Mouse (Mus musculus) heart, adult 2 months (tissue): ENCODE measurements at regions not wholly inside any gene's neighbourhood (a gene's known extent, or its start where the extent isn't known, plus 50 kb on each side); places are given as distances from the start of the nearest gene placed in this dataset.

Source experiments
- DNase-seq, 2 experiments: peaks; one replicate each; pipeline ENCODE4 v3.0.0; 2021
- H3K27ac ChIP-seq: fragments of 200-600 bp; 2 replicates; pipeline ENCODE4 v1.8.1; 2022
- H3K27me3 ChIP-seq: fragments of 200-500 bp; 2 replicates; pipeline ENCODE4 v1.6.1; 2012; ENCODE audit warnings: mild to moderate bottlenecking, low read length, inconsistent platforms, mixed read lengths; ENCODE audit not compliant: control insufficient read depth, insufficient read depth
- H3K36me3 ChIP-seq: fragments of 200-500 bp; 2 replicates; pipeline ENCODE4 v1.6.1; 2012; ENCODE audit warnings: low read length, inconsistent platforms; ENCODE audit not compliant: control insufficient read depth, insufficient read depth
- H3K4me1 ChIP-seq: fragments of 200-500 bp; 2 replicates; pipeline ENCODE4 v1.6.1; 2011; ENCODE audit warnings: low read length; ENCODE audit not compliant: control insufficient read depth, insufficient read depth
- H3K4me3 ChIP-seq: fragments of 200-600 bp; 2 replicates; pipeline ENCODE4 v1.8.1; 2022
- H3K79me2 ChIP-seq: fragments of 200-500 bp; replicated peaks from 2 replicates; pipeline ENCODE4 v1.6.1; 2012; ENCODE audit warnings: mild to moderate bottlenecking, inconsistent platforms, low read length, moderate library complexity, mixed read lengths; ENCODE audit not compliant: control insufficient read depth, insufficient read depth
- H3K9ac ChIP-seq: fragments of 200-500 bp; 2 replicates; pipeline ENCODE4 v1.6.1; 2012; ENCODE audit warnings: low read depth, mild to moderate bottlenecking, control low read depth, inconsistent platforms, low read length, mixed read lengths
- CTCF ChIP-seq: fragments of 200-600 bp; IDR thresholded peaks from 2 replicates; pipeline ENCODE4 v1.8.1; 2022; ENCODE audit warnings: antibody characterized with exemption, mild to moderate bottlenecking, moderate library complexity
- EP300 ChIP-seq: fragments of 200-500 bp; IDR thresholded peaks from 2 replicates; pipeline ENCODE4 v1.6.1; 2011; ENCODE audit warnings: low read depth, low read length, control low read depth; ENCODE audit not compliant: insufficient read depth
- POLR2A ChIP-seq: fragments of 200-500 bp; IDR thresholded peaks from 2 replicates; pipeline ENCODE4 v1.6.1; 2011; ENCODE audit warnings: mild to moderate bottlenecking, low read depth, low read length, control low read depth; ENCODE audit not compliant: insufficient read depth
- WGBS: fragments of 180-500 bp; shearing (Covaris S2); methylation state at CpG from one replicate; pipeline ENCODE4 v1.1.7; 2018; 5-methylcytosine and 5-hydroxymethylcytosine counted together
- intact Hi-C: fragments of 180-260 bp; cut with DNase I; formaldehyde crosslinking; loops from one replicate; pipeline ENCODE4 v1.15.1; 2025

DNA sequence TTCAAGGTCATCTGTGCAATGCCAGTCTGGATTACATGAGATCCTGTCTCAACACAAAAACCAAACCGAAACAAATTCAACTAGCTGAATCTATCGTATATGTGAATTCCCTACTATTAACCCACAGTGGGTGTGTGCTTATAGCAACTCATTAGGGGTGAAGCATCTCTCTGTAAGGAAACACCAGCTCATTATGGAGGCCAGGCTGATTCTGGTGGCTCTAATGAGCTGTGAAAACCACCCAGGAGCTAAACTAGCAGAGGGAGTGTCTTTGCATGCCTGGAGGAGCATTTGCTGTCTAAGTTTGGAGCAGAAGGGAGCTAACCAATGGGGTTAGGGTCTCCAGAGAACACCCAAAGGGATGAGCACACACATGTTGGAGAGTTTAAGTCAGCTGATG lies 54.1 kb upstream of the Adamts2 start:
- intact Hi-C loops: no loop called here
- H3K9ac ChIP-seq: no peak overlapping the region
- no peak for TF ChIP-seq EP300
- TF ChIP-seq CTCF: no peak
- no peak for TF ChIP-seq POLR2A
- H3K4me3 ChIP-seq: no peak overlapping the region
- H3K36me3 ChIP-seq: no peaks in the 10 kb centered on the region
- no peaks in the 10 kb centered on the region for H3K4me1 ChIP-seq
- no peak overlapping the region for H3K27ac ChIP-seq
- H3K27me3 ChIP-seq: no peaks in the 10 kb centered on the region
- DNase-seq: no peak
- H3K79me2 ChIP-seq: no peaks in the 10 kb centered on the region
- WGBS: 83% methylated on average over 2 of the region's 2 CpGs

DNA sequence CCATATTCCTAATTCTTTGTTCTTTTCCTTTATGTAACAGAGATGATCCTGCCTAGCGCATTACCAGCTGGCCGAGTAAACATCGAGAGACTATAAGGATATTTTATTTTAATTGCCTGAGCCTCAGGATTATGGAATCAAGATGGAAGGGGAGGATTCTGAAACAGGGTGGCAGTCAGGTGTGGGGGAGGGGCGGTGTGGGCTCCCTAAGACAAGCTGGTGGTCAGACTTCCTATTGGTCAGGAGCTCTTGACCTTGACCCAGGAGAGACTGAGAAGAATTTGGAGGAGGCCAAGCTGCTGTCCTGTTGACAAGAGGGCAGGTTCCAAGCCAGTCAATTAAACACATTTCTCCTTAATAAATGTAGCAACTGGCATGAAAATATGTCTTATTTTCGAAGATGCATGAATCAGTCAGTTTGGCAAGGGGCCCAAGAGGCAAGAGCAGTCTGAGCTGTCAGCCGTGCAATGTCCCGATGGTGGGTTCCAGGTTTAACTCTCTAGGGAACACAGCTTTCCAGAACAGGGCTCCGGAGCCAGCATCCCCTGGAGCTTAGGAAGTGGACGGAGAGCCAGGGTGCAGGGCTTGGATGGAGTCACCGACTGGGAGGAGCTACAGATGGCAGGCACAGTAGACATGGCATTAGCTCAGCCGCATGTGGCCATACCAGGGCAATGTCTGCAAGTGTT lies 55.3 kb upstream of the Adamts2 start:
- H3K9ac ChIP-seq: no peak overlapping the region
- H3K27ac ChIP-seq: no peak overlapping the region
- H3K4me1 ChIP-seq: no peaks in the 10 kb centered on the region
- peak in 1 of 2 experiments; percentile 45 for DNase-seq
- H3K4me3 ChIP-seq: no peak overlapping the region
- TF ChIP-seq EP300 (no peak), CTCF (no peak), POLR2A (no peak)
- 68% methylated on average over 11 of the region's 11 CpGs for WGBS
- H3K27me3 ChIP-seq: no peaks in the 10 kb centered on the region
- H3K79me2 ChIP-seq: no peaks in the 10 kb centered on the region
- H3K36me3 ChIP-seq: no peaks in the 10 kb centered on the region
- intact Hi-C loops: no loop called here

DNA sequence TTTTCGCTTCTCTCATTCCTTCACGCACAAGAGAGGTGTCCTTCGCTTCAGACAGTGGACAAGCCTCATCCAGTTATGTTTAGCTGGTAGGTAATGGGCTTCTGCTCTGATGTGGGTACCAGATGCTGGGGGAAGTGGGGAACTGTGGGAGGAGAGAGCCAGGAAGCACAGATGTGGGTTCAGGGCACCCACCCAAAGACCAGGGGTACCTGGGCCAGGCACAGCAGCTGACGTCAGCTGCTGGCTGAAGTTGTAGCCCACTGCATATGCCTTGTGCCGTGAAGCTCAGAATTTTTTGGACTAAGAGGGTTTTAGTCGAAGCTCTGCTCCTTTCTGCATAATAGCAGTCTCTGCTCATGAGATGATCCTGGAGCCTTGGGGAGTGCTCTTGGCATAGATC lies 56.5 kb upstream of the Adamts2 start:
- intact Hi-C loops: no loop called here
- WGBS: 84% methylated on average over 6 of the region's 6 CpGs

DNA sequence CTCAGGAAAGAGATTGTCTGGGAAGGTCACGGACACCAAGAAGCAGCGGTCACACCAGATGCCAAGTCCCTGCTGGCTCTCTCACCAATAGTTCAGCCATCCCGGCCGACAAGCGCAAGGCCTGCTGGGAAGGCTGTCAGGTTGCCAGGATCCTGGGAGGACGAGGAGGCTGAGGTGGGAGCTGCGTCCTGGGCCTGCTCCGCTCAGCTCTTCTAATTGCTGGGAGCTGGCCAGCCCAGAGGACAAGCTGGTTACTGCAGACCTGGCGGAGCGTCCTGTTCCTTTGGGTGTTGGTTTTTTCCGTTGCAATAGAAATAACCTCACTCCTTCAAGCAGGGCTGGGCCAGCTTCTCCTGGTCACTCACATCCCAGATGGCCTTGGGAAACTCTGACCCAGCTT lies 61.7 kb upstream of the Adamts2 start:
- 43% methylated on average over 11 of the region's 11 CpGs for WGBS
- peak; percentile 34 to 58 for DNase-seq
- Histone ChIP-seq H3K4me3 (no peak overlapping the region), H3K36me3 (no peaks in the 10 kb centered on the region), H3K4me1 (no peaks in the 10 kb centered on the region), H3K79me2 (no peaks in the 10 kb centered on the region), H3K27ac (no peak overlapping the region), H3K9ac (no peak overlapping the region), H3K27me3 (no peaks in the 10 kb centered on the region)
- 0 out of 2 replicates have a peak, but pooled peaks have one; percentile 10 for TF ChIP-seq CTCF
- TF ChIP-seq EP300: no peak
- intact Hi-C loops: no loop called here

More for the DNA sequence above, 56.5 kb upstream of the Adamts2 start:
- Histone ChIP-seq H3K4me1 (no peaks in the 10 kb centered on the region), H3K79me2 (no peaks in the 10 kb centered on the region), H3K27me3 (no peaks in the 10 kb centered on the region), H3K27ac (no peak overlapping the region), H3K9ac (no peak overlapping the region), H3K4me3 (no peak overlapping the region), H3K36me3 (no peaks in the 10 kb centered on the region)
- no peak for TF ChIP-seq CTCF
- TF ChIP-seq EP300: no peak
- TF ChIP-seq POLR2A: no peak
- no peak for DNase-seq

DNA sequence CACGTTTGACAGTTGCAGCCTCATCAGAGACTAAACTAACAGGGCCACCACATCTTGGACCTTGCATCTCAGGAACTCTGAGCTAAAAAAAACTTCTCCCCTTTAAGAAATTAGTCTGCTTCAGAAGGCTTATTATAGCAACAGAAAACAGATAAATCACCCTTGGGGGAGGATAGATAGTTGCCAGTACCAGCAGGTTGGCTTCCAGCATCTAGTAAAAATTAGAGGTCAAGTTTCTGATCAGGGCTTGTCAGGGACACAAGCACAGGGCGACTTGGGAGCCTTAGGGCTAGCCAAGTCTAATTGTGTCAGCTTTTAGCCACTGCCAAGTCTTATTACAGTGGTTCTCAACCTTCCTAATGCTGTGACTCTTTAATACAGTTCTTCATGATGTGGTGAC lies 67.6 kb upstream of the Adamts2 start:
- no peak overlapping the region for H3K27ac ChIP-seq
- H3K4me1 ChIP-seq: no peaks in the 10 kb centered on the region
- WGBS: 25% methylated on average over 2 of the region's 2 CpGs
- no peaks in the 10 kb centered on the region for H3K27me3 ChIP-seq
- H3K4me3 ChIP-seq: no peak overlapping the region
- H3K9ac ChIP-seq: no peak overlapping the region
- intact Hi-C loops: no loop called here
- TF ChIP-seq EP300: no peak
- TF ChIP-seq POLR2A: no peak
- TF ChIP-seq CTCF: no peak
- H3K36me3 ChIP-seq: no peaks in the 10 kb centered on the region
- no peak for DNase-seq
- H3K79me2 ChIP-seq: no peaks in the 10 kb centered on the region

DNA sequence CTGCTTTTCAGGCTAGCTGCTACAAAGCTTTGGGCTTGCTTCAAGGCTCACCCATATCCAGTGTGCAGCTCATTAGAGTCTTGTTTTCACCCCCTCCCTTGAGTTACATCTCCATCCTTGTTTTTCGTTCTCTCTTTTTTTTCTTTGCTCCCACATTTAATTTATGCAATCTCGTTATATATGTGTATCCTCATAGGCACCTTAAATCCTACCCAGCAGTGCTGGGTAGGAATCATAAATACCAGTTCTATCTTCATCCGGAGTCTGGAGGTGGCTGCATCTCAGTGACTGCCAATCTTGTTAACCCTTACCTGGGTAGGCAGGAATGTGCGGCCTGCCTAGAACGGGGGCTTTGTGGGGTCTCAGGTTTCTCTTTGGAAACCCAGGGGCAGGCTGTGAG lies 74.0 kb upstream of the Adamts2 start:
- no peak overlapping the region for H3K27ac ChIP-seq
- WGBS: 59% methylated on average over 5 of the region's 5 CpGs
- H3K4me1 ChIP-seq: no peaks in the 10 kb centered on the region
- no peak overlapping the region for H3K4me3 ChIP-seq
- DNase-seq: no peak
- TF ChIP-seq POLR2A (no peak), CTCF (no peak), EP300 (no peak)
- no peak overlapping the region for H3K9ac ChIP-seq
- intact Hi-C loops: no loop called here
- no peaks in the 10 kb centered on the region for H3K36me3 ChIP-seq
- H3K79me2 ChIP-seq: no peaks in the 10 kb centered on the region
- H3K27me3 ChIP-seq: no peaks in the 10 kb centered on the region
